Mouse (Mus musculus): ENCODE results near the gene Ifit3b.
"Not testable (repeated sequence)": the region's sequence is repeated elsewhere in the genome, so short reads cannot be mapped to it uniquely, and the experiment has no call there.

Gene Ifit3b

GRCm38 (mm10) chr19:34610118-34610517, 2.3 kb downstream of the Ifit3b start:
- DNase-seq (ENCODE audit: low spot score), result not testable (repeated sequence)

- not testable (repeated sequence) for DNase-seq (ENCODE audit: low spot score)
Measured at GRCm38 (mm10) chr19:34612243-34613001, 4.7 kb downstream of the Ifit3b start.

- no peak for DNase-seq (ENCODE audit: low spot score)
Measured at GRCm38 (mm10) chr19:34620871-34621270, 13.1 kb downstream of the Ifit3b start.

GRCm38 (mm10) chr19:34623781-34624180, 16.0 kb downstream of the Ifit3b start:
- no peak for DNase-seq (ENCODE audit: low spot score)

- DNase-seq (ENCODE audit: low spot score), result no peak
Measured at GRCm38 (mm10) chr19:34624663-34625062, 16.9 kb downstream of the Ifit3b start.

GRCm38 (mm10) chr19:34627496-34627895, 19.7 kb downstream of the Ifit3b start:
- DNase-seq (ENCODE audit: low spot score), result no peak

GRCm38 (mm10) chr19:34631487-34631886, 23.7 kb downstream of the Ifit3b start:
- DNase-seq (ENCODE audit: low spot score), result no peak

GRCm38 (mm10) chr19:34633484-34633883, 25.7 kb downstream of the Ifit3b start:
- DNase-seq (ENCODE audit: low spot score), result no peak

- peak; percentile 41 for DNase-seq (ENCODE audit: low spot score)
Measured at GRCm38 (mm10) chr19:34636933-34637557, 29.3 kb downstream of the Ifit3b start.

- no peak for DNase-seq (ENCODE audit: low spot score)
Measured at GRCm38 (mm10) chr19:34640623-34641022, 32.9 kb downstream of the Ifit3b start, which contains the start of the genes Ifit1bl2 and Ifit1. Gene Ifit1bl2, minus strand, starts transcription at chr19:34640743. Gene Ifit1, plus strand, starts transcription at chr19:34640871.

GRCm38 (mm10) chr19:34642616-34643015, 34.8 kb downstream of the Ifit3b start:
- DNase-seq (ENCODE audit: low spot score), result no peak

GRCm38 (mm10) chr19:34647630-34648029, 39.9 kb downstream of the Ifit3b start:
- not testable (repeated sequence) for DNase-seq (ENCODE audit: low spot score)

- DNase-seq (ENCODE audit: low spot score), result no peak
Measured at GRCm38 (mm10) chr19:34650276-34650675, 42.5 kb downstream of the Ifit3b start.

GRCm38 (mm10) chr19:34650997-34651396, 43.2 kb downstream of the Ifit3b start:
- DNase-seq (ENCODE audit: low spot score), result no peak

GRCm38 (mm10) chr19:34655227-34655805, 47.5 kb downstream of the Ifit3b start:
- no peak for DNase-seq (ENCODE audit: low spot score)

- no peak for DNase-seq (ENCODE audit: low spot score)
Measured at GRCm38 (mm10) chr19:34656511-34657298, 48.9 kb downstream of the Ifit3b start.

- peak; percentile 62 for DNase-seq (ENCODE audit: low spot score)
Measured at GRCm38 (mm10) chr19:34662067-34662507, 54.3 kb downstream of the Ifit3b start.

- no peak for DNase-seq (ENCODE audit: low spot score)
Measured at GRCm38 (mm10) chr19:34662740-34663139, 55.0 kb downstream of the Ifit3b start.

Data from urinary bladder, postnatal 25 days (tissue).